Mouse (Mus musculus) kidney, adult 2 months (tissue): ENCODE data around the gene Kazald1.
A peak's percentile ranks its signal among the peaks of the same experiment; 100 is the strongest.

Experiments
- CTCF ChIP-seq: fragments of 200-500 bp; conservative IDR thresholded peaks from 2 replicates; pipeline ENCODE4 v1.5.1; 2011; ENCODE audit warnings: low read depth, mild to moderate bottlenecking, control low read depth, low read length, moderate library complexity, mixed read lengths; ENCODE audit not compliant: insufficient read depth, insufficient read length
- POLR2A ChIP-seq: fragments of 200-500 bp; IDR thresholded peaks from one replicate; pipeline ENCODE4 v1.6.1; 2011; ENCODE audit warnings: low read depth, low read length, control low read depth

DNA sequence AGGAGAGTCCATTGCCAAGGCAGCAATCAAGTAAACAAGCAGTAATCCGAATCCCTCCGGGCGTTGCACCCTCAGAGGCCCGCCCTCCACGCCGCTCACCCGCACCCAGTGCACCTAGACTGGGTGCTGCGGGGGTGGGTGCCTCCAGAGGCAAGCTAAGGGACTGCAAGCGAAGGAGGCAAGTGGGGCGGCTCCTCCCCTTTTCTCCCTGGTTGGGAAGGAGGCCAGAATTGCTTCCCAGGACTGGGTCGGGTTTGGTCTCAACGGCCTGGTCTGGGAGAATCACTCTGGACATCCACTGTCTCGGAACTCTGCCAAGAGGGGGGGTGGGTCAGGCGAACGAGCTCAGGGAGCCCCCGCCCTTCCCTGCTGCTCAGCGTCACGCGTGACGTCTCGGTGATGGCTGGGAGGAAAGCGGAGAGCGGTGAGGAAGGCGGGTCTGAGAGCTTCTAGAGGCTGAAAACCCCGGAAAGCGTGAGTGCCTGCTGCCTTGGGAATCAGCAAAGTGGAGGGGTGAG is 27.6 kb upstream of the Kazald1 start, which contains the start of gene Sfxn3:
- TF ChIP-seq CTCF (peak; percentile 64), POLR2A (no peak)
